Mouse (Mus musculus) erythroblast, embryonic 14.5 days (primary cell): ENCODE measurements around the gene Mad2l2.

Experiments
- GATA1 ChIP-seq: IDR thresholded peaks from 2 replicates; pipeline ENCODE4 v1.6.1; 2012; ENCODE audit warnings: low read length, inconsistent platforms, mixed read lengths
- TAL1 ChIP-seq: IDR thresholded peaks from 3 replicates; pipeline ENCODE4 v1.6.1; 2012; ENCODE audit warnings: low read length, inconsistent platforms, mixed read lengths

DNA sequence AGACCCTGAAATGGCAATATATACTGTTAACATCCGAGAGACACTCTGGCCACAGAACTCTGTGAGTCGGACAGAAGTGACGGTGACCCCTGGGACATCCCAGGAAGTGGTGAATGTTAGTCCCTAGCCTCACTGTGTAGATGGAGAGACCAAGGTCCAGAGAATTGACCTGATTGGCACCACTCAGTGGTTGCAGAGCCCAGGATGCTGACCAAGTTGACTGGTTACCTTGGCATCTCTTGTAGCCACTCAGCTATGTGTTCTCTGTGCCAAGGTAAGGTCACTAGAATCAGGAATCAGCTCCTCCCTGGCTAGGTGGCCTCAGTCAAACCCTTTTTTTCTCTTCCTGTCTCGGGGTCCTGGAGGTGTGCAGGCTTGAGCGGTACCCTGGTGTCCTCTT lies 13.5 kb downstream of the Mad2l2 start:
- TF ChIP-seq GATA1 (no peak), TAL1 (no peak)
